Mouse (Mus musculus) E14TG2a.4 (cell line): ENCODE measurements around the gene Focad.

Experiments
- CTCF ChIP-seq: conservative IDR thresholded peaks from 2 replicates; pipeline ENCODE4 v1.5.1; 2014; ENCODE audit warnings: low read length
- NANOG ChIP-seq: IDR thresholded peaks from 2 replicates; pipeline ENCODE4 v1.6.1; 2014; ENCODE audit warnings: borderline replicate concordance, low read length, mixed read lengths
- POU5F1 ChIP-seq: IDR thresholded peaks from 2 replicates; pipeline ENCODE4 v1.6.1; 2014; ENCODE audit warnings: low read length, borderline replicate concordance

DNA sequence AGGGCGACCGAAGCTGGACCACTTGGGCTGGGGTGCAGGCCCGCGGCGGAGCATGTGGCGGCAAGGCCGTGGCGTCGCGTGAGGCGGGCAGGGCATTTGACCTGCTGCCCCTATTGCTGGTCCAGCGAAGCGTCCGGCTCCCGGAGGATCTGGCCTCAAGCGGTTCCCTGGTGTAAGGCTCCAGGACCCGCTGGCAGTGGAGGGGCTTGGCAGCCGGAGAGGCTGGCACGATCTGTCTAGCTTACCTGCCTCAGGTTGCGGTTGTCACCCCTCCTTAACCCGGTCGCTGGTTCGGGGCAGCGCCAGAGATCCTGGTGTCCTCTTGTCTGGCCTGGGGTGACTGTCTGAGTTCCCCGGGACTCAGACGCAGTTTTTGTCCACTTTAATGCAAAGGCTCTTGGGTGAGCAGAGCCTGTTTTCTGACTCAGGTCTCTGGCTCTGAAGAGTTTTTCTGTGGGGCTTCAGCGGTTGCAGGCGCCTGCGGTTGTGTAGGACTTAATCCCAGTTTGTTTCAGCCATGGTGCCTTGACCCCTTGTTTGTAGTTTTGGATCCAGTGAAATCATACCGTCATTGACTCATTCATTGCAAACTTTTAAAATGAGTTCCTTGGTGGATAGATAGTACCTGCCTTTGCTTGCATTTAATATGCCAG, 465 bp downstream of the Focad start:
- TF ChIP-seq CTCF (no peak), POU5F1 (no peak), NANOG (no peak)
